Mouse (Mus musculus) brain, embryonic 14.5 days (tissue): ENCODE data around the gene Rbms1. TPM values are rescaled to one million over a fixed set of nuclear protein-coding genes. Genes with fewer than 3 reads are reported as not detected.

Source experiments
- DNase-seq: peaks from one replicate; pipeline ENCODE4 v3.0.0-alpha.2; 2011; ENCODE audit warnings: low read depth
- CTCF ChIP-seq: fragments of 200-500 bp; IDR thresholded peaks from 2 replicates; pipeline ENCODE4 v1.5.1; 2012; ENCODE audit warnings: inconsistent platforms, mild to moderate bottlenecking, moderate library complexity, borderline replicate concordance; ENCODE audit not compliant: insufficient read depth, insufficient read length; ENCODE audit errors: extremely low read depth
- POLR2A ChIP-seq: fragments of 200-500 bp; IDR thresholded peaks from 2 replicates; pipeline ENCODE4 v1.6.1; 2012; ENCODE audit warnings: mild to moderate bottlenecking, inconsistent platforms, borderline replicate concordance; ENCODE audit not compliant: poor library complexity, insufficient read depth, insufficient read length, severe bottlenecking; ENCODE audit errors: extremely low read depth
- polyA plus RNA-seq: library from polyadenylated mRNA; depleted of rRNA; stranded (reverse); fragments of >200 nt; gene quantifications from 2 replicates; pipeline ENCODE4 v1.2.3, GENCODE M21; 2012

Gene Rbms1
- polyA plus RNA-seq, 1 experiment = 45.5 TPM

DNA sequence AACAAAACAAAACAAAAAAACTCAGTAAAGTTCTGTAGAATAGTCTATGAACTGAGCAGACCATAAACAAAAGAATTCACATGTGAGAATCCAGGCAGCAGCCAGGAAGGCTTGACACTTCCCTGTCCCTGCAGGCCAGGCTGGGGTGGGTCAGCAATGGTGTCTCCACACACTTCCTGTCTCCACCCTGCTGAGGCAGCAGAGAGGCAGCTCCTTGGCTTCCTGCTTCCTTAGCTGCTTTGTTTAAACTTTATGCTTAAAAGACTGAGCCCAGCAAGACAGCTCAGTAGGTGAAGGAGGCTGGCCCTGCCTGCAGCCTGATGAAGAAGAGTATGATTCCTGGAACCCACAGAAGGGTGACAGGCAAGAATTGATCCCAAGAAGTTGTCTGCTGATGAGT is 152.4 kb downstream of the Rbms1 start:
- TF ChIP-seq POLR2A = no peak
- no peak for TF ChIP-seq CTCF
- no peak for DNase-seq

DNA sequence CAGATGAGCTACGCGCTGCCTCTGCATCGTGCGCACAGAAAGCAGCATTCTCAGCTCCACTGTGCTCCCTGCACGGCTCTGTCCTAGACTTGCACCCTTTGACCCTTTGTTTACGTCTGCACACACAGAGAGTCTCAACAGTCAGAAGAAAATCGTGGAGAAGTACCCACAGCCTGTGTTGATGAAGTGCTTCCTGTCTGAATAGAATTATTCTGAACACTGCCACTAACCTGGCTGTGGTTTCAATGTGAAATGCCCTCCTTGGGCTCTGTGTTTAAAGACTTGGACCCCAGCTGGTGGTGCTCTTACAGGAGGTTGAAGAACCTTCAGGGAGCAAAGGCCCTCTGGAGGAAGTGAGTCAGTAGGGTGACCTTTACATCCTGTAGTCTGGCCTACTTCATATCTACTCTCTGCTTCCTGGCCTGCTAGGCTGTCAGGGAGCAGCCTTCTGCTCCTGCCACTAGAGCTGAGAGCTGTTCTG is 153.5 kb downstream of the Rbms1 start:
- TF ChIP-seq CTCF (no peak), POLR2A (no peak)
- no peak for DNase-seq

DNA sequence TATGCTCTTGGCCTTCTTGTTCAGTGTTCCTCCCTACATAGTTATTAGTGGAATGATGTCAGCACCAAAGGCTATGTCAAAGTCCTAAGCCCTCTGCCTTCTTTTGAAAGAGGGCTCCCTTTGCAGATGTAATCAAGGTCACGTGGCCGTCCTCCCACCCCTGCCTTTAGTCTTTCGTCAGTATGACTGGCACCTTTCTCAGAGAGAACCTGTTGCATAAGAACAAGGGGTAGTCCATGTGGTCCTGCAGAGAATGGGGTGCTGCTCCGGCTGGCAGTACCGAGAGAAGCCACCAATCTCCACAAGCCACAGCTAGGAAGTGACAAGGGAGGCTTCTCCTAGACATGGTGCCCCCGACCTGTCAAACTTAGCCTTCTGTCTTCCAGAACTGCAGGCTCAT is 154.2 kb downstream of the Rbms1 start:
- TF ChIP-seq POLR2A (no peak), CTCF (no peak)
- no peak for DNase-seq

DNA sequence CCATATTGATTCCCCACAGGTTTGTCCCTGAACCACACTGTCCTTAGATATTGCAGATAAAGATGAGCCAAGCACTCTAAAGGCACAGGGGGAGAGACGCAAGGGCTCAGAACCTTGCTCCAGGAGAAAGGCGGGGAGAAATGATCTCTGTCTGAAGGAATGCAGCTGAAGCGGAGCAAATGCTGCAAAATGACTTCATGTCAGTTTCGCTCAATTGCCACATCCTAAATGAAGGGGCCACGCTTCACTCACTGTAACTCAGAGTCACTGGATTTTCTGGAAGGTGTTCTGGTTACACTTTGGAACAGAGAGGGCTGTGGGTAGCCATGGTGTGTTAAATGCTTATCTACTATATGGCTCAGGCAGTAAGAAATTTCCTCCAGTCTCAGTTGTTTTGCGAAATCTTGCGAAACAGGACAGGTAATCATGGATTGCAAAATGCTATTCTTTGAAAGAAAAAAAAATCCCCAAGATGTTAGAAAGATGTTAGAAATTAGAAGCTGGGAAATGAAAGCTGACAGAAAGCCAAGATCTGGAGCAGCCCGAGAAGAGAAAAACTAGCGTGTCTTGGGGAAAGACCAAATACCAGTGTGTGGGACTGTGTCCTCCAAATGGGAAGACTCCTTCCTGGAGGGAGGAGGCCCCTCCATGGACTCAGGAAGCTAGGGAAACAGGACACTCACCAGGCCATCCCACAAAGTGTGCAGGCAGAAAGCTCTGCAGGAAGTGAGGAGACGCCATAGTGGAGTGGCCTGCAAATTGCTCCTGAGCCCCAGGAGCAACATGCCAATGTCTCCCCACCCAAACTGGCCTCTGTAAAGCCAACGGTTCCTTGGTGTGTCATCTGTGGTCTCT is 155.4 kb downstream of the Rbms1 start:
- no peak for DNase-seq
- TF ChIP-seq CTCF = no peak
- TF ChIP-seq POLR2A = no peak

DNA sequence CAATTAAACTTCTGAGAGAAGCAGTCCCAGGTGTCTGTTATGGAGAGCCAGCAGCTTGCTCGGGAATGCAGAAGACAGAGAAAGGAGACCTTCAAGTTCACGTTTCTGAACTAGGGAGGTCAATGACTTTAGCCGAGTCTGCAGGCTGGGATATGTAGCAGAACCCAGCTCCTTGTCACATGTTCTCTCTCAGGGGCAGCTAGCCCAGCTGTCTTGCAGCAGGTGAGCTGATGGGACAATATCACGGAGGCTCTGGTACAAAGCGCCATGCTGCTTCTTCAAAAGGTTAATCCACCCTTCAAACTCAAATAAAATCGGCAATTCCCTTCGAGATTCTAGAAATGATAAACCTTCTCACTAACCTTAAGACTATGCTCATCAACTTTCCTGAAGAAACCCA is 158.2 kb downstream of the Rbms1 start:
- no peak for TF ChIP-seq CTCF
- DNase-seq = no peak

DNA sequence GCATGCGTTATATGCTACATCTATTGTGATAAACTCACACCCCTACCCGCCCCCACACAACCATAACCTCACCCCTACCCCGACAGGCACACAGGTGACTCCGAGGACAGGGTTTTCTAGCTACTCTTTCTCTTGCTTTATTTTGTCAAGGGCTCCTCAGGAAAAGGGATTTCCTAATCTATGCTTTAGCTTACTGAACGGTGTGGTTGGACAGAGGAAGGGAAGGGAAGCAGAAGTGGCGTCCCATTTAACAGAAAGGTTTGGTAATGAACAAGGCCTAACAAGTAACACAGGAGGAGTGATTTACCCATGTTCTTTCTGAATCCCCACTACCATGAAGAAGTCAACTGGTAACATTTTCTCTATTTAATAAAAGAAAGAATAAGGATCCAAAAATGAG is 159.6 kb downstream of the Rbms1 start:
- DNase-seq = no peak
- TF ChIP-seq POLR2A (no peak), CTCF (no peak)

DNA sequence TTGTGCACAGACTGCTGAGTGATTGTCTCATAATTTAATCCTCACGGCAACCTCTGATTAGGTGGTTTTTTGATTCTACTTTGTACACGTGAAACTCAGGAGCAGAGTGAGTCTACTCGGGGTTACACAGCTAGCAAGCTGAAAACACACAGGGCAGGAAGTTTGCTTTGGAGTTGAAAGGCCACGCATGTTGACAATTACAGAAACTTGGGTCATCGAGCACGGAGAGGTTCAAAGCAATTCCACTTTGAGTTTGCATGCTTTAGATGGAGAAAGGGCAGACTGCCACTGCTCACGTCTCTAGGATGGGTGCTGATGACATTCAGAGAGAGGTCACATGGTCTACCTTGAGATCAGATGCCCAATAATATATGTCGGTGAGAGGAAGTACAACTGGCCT is 160.2 kb downstream of the Rbms1 start:
- no peak for DNase-seq
- TF ChIP-seq POLR2A = no peak
- no peak for TF ChIP-seq CTCF

DNA sequence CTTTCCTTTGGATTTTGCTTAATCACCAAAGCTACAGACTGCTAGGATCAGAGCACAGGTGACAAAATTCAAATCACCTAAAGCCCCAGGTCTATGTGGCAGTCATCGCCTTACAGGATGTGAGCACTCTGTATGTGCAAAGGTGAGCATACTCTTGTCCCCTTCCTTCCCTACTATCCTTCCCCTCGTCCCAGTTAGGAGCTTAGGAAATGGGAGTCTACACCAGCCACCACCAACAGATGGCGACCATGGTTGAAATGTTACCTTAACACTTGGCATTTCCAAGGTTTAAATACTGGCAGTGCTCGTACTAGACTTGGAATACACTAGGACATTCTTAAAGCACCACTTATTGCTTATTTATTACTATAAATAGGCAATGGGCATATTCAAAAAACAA is 160.8 kb downstream of the Rbms1 start:
- DNase-seq = peak; percentile 82

DNA sequence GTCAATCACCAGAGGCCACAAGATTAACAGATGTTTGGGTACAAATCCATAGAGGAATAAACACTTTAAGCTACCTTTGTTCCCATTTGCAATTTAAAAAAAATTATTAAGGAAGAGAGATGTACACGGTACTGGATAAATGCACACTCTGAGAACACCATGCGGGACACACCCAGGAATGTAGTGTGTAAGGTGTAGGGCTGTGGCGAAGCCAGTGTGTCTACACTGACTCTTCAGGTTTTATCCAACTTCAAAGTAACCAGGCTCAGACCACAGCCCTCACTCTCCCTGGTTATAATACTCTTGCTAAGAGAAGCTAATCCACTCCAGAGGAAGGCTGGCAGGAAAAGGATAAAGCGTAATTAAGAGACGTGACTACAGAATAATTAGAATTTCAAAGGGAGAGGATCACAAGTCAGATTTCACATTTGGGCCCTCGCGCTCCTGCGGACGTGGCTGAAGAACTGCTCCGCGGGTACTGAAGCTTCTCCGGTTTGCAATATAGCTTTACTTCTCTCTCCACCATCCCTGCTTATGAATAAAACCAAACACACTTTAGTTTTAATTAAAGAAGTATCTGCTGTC is 161.3 kb downstream of the Rbms1 start:
- peak; percentile 63 for DNase-seq
- TF ChIP-seq CTCF = no peak
- no peak for TF ChIP-seq POLR2A

More for the DNA sequence above, 160.8 kb downstream of the Rbms1 start:
- TF ChIP-seq POLR2A (no peak), CTCF (peak; percentile 64; the same call in 1 of the 2 replicates)

DNA sequence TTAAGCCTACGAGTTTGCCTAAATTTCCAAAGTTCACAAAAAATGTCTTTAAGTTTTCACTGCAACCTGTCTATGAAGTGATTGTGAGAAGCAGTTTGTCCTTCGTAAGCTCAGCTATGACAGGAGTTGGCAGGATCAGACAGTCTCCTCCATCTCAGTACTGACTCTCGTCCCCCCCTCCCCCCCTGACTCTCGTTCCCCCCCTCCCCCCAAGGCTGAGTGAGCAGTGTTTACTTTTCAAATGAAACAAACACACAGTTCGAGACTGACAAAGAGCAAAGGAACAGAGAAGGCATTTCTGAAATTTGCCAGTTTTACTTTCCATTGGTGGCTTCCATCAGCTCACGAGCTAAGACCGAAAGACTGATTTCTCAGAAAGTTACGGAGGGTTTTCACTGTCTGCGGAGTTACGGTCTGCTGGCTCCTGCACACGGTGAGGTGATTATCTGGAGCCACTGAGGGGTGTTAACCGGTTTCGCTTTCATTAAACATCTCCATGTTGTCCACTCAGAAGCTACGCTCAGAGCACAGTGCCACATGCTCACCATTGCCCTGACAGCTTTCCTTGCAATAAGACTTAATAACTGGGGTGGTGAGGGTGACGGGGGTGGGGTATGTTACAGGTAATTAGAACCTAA is 162.0 kb downstream of the Rbms1 start:
- peak; percentile 52 for DNase-seq
- TF ChIP-seq CTCF (no peak), POLR2A (no peak)

DNA sequence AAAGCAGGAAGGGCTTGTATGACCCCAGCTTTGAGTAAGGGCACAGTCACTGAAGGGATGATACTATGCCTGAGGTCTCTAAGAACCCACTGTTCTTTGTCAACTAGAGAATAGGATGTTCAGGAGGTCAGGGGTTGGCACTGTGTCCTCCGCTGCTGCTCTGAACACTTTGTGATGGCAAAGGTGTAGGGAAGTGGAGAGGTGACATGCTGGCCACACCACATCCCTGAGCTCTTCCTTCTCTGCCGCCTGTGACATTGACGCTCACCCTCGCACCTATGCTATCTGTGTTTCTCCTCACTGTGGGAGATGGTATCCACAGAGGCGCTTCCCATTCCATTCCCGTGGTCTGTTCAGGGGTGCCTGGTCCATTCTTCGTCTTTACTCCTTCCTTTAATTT is 163.2 kb downstream of the Rbms1 start:
- TF ChIP-seq CTCF (no peak), POLR2A (no peak)
- no peak for DNase-seq

DNA sequence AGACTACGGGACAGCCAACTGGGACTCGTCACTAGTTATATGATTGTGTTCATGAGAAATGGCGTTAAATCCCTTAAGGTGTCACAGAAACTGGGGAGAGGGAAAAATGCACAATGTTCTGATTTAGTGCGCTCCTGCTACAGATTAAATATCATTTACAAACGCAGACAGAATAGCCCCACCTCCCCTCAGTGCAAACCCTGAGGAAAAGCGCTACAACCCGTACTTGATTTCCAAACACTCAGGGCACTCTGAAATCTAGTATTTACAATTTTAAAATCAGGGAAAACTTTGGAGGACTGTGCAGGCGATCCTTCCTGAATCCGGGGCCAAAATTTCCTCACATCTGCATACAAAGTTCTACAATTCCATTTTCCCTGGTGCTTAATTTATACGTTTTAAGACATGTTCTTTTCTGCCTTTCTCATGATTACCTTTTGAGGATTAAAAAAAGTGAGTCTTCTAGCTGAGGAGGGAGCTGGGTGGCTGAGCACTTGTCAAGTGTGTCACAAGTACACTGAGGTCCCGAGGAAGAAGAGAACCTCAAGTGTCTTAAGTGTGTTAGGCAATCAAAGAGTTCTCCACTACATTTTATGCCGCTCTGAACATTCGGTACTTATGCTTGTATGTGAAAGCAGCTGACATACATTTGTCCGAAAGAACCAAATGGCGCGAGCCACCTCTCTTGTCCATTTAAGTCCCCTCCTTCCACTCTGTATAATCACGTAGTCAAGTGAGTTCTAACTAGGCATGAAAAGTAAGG is 164.0 kb downstream of the Rbms1 start:
- DNase-seq = no peak
- no peak for TF ChIP-seq POLR2A
- TF ChIP-seq CTCF = no peak
